ENCODE assay signal across 23 mouse cellular contexts in the genomic region with DNA sequence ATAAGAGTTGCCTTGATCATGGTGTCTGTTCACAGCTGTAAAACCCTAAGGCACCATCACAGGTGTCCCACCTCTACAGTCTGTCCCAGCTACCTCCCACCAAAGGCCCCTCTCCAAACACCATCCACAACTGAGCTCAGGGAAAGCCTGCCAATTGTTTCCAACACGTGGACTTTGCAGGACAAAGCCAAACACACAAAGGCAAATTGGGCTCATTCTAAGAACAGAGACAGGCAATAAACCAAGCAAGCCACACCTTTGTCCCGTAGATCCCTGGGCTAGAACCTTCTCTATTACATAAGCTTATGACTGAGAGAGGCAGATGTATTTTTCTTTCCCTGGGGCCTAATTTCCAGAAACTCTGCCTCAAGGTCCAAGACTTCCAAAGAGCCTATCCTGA.
"Had no signal": no experiment of that assay in that cellular context is flagged by ENCODE, and none has a peak within 500 bp of the region (broad histone marks: within the 10 kb centered on the region; RNA-seq: fewer than 3 reads in every experiment).

No protein-coding gene starts in this region.

- ATAC-seq: liver, postnatal 0 days; lung, postnatal 0 days; midbrain, embryonic 16.5 days had no signal

- DNase-seq: liver, postnatal 0 days; lung, adult 2 months; lung, postnatal 14 days; lung, postnatal 36 days; midbrain, embryonic 14.5 days; retina, postnatal 1 day; right cerebral cortex, adult 18-20 months; right cerebral cortex, postnatal 25 days; right cerebral cortex, postnatal 4 days; spleen, adult 18-20 months; thymus, adult 18-20 months; thymus, postnatal 25 days; thymus, postnatal 4 days had no signal

- H3K9ac ChIP-seq: liver, postnatal 0 days; lung, embryonic 15.5 days; midbrain, embryonic 12.5 days; neural tube, embryonic 13.5 days; neural tube, embryonic 15.5 days had no signal

- H3K9me3 ChIP-seq: lung, embryonic 15.5 days had no signal

- H3K27ac ChIP-seq: lung, embryonic 15.5 days; macrophage; midbrain, embryonic 10.5 days; midbrain, embryonic 12.5 days; neural tube, embryonic 13.5 days; neural tube, embryonic 15.5 days had no signal

- H3K4me3 ChIP-seq: lung, embryonic 15.5 days; megakaryocyte, embryonic 14.5 days; midbrain, embryonic 10.5 days; midbrain, embryonic 12.5 days; myocyte; neural tube, embryonic 13.5 days; neural tube, embryonic 15.5 days had no signal

- H3K4me1 ChIP-seq: lung, embryonic 15.5 days; megakaryocyte, embryonic 14.5 days; midbrain, embryonic 12.5 days; neural tube, embryonic 13.5 days; neural tube, embryonic 15.5 days had no signal

- H3K27me3 ChIP-seq: lung, embryonic 15.5 days; megakaryocyte, embryonic 14.5 days; midbrain, embryonic 12.5 days; neural tube, embryonic 13.5 days; neural tube, embryonic 15.5 days had no signal

- H3K36me3 ChIP-seq: lung, embryonic 15.5 days; midbrain, embryonic 10.5 days; midbrain, embryonic 12.5 days; neural tube, embryonic 13.5 days; neural tube, embryonic 15.5 days had no signal
